Mouse (Mus musculus) layer of hippocampus, adult 18-20 months (tissue): ENCODE measurements at regions not wholly inside any gene's neighbourhood (a gene's known extent, or its start where the extent isn't known, plus 50 kb on each side); places are given as distances from the start of the nearest gene placed in this dataset.

Experiments
- DNase-seq, 2 experiments: peaks; one replicate each; pipeline ENCODE4 v3.0.0; 2022; ENCODE audit warnings: low spot score in 2 of 2

DNA sequence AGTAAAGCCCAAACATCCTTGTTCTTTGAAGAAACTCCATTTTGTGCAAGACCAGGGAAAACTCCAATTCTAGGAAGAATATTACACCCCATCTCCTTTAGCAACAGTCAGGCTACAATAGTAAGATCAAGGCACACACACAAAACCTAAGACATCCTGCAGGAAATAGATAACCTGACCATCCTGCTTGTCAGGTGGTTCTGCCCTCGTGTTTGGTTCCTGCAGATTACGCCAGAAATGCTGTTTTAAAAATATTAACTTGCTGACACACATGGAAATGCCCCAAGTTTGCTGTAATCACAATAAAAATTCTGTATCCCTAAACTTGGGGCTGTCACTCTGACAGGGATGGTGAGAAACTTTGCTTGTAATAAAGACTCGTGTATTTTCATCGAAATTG lies 251.6 kb downstream of the Kcnj3 start:
- DNase-seq, result no peak

DNA sequence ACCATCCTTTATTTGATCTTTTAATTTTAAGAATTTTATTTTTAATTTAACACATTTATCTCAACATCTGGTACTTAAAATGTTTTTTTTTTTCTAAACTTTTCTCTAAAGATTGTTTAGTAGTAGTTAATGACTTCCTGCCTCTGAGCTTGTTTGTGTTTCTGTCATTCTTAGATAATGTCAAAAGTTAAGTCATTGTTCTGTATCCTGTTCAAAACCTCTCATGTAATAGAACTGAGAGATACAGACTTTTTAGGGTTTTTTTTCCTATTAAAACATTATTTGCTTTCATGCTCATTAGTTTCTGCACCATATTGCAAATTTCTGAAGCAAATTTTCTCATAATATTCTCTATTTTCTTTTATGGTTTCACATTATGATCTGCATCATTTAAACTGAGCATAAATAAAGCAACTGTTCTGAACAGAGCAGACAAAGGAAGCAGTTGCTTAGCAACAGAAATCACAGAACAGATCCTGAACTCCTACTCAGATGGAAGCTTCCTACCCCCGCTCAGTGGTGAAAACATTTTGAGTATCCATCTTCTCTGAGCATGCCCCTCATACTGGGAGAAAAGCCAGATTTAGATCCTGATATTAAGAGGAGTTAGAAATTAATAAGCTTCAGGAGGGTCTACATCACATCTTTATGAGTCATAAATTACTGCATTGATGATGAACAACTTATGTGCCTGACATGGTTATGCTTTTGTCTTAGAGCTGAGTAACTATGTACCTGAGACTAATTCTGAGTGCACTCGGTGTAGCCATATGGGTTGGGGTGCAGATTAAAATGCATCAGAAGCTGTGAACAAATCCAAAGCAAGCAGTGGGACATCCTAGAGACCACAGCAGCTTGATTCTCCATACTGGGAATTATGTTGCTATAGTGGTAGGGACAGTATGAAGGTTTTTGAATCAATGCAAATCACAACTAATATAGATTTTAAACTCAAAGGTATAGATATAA lies 257.4 kb downstream of the Kcnj3 start:
- DNase-seq, result peak; percentile 71 to 90

DNA sequence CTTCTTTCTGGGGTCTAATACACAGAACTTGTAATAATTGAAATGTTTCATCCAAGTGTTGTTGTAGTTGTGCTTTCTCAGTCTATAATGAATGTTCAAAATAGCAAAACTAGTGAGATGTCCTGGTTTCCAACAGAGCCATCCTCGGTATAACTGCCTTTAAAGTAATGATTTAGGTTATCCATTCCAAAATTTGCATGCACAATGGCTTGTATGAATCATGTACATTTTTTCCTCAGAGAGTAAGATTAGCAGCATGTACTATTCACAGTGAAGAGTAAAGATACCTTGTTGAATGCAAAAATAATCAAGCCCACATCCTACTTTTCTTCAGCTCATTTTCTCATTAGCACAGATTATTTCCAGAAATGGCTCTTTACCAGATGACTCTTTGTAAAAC lies 263.9 kb downstream of the Kcnj3 start:
- no peak for DNase-seq
